Mouse (Mus musculus) layer of hippocampus, postnatal 14 days (tissue): ENCODE measurements around the gene Frmpd4. TPM values are rescaled to one million over a fixed set of nuclear protein-coding genes. Genes with fewer than 3 reads are reported as not detected.

ENCODE experiments used
- DNase-seq, 2 experiments: peaks; one replicate each; pipeline ENCODE4 v3.0.0; 2021 to 2022; ENCODE audit warnings: low spot score in 2 of 2, mixed read lengths in 1 of 2
- total RNA-seq, 2 experiments: library from RNA; stranded (reverse); gene quantifications; 2 replicates each; pipeline ENCODE4 v1.2.3; 2021

Gene Frmpd4
- total RNA-seq, 2 experiments from 2014 or later = 35.7 to 40.2 TPM

- no peak for DNase-seq
Observed at GRCm38 (mm10) chrX:167597639-167598217, 979.3 kb downstream of the Frmpd4 start.

DNA sequence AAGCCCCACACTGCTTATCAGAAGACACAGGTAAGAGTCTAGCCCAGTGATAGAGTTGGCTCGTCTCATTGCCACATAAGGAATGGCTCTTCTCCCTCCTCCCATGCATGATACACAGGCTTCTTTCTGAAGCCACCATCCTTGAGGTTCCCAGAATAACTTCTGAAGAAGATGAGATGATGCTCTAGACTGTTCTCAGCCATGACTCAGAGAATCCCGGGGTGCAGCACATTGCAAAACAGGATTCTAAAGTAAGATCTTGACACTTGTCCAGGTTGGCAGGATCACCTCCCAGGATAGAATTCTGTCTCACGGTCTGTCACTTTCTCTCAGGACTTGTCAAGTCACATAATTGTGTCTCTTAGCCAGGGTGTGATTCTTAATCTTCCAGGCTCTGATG is 1024.2 kb downstream of the Frmpd4 start:
- DNase-seq = no peak

DNA sequence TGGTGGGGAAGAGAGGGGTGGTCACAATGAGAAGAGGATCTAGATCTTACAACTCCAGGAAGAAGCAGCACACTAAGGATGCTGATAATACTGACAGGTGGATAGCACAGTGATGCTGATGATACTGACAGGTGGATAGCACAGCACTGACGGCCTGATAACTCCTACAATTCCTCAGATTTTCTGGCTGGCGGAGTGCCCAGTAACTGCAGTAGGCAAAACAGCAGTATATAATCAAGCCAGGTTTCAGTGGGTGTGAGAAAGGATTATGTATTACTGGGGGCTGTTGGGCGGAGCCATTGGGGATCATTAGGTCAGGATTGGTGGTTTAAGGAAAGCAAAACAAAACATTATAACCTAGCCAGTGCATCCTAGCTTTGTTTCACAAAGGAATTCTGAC is 1053.9 kb downstream of the Frmpd4 start:
- no peak for DNase-seq

DNA sequence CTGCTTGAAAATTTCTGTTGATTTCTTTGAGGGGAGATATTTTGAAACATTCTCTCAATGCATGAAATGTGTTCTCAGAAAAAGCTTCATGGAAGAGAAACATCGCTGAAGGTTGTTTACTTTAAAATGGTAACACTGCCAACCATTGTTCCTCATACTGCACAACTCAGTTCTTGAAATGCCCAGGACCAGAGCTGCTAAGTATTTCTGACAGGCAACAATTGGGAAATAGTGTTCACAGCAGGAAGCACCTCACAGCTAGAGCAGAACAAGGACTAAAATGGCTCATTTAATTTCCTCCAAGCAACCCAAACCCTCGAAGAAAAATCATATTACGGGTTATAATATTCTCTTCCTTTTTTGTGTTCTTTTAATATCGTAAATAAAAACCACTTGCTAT is 1054.5 kb downstream of the Frmpd4 start:
- DNase-seq = no peak

- DNase-seq = no peak
Observed at GRCm38 (mm10) chrX:167518440-167518839, 1058.6 kb downstream of the Frmpd4 start.

DNA sequence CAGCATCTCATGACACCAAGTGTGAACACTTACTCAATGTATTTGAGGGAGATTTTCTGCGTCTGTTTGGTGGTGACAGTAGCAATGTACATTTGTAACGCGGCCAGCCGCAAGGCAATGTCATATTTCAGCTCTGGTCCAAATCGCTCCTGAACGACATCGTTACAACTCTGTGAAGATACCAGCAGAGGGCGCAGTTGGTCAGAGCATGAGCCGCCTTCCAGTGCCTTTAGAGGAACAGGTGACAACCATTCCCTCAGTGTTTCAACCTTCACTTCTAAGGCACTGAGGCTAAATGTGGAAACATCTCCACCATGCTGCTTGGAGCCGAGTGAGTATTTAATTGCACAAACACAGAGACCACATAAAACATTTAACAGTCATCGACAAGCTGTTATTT is 1079.3 kb downstream of the Frmpd4 start:
- DNase-seq = peak; percentile 34 to 57

DNA sequence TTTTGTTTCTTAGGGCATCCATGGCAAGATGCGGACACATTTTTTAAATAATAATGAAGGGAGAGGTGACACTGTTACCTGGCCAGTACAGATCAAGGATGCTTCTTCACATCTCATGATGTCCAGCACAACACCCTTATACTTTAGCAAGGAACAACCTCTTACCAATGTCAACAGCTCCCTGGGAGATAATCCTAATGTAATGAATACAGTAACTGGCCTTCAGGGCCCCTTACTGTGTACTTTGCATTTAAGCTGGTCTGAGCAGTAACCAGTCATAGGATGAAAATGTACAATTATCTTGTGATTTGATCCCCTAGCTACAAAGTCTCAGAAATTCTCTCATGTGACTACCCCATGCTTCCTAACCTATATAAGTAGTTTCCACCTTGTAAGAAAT is 1084.8 kb downstream of the Frmpd4 start:
- DNase-seq = no peak

- no peak for DNase-seq
Observed at GRCm38 (mm10) chrX:167491589-167492207, 1085.3 kb downstream of the Frmpd4 start.

DNA sequence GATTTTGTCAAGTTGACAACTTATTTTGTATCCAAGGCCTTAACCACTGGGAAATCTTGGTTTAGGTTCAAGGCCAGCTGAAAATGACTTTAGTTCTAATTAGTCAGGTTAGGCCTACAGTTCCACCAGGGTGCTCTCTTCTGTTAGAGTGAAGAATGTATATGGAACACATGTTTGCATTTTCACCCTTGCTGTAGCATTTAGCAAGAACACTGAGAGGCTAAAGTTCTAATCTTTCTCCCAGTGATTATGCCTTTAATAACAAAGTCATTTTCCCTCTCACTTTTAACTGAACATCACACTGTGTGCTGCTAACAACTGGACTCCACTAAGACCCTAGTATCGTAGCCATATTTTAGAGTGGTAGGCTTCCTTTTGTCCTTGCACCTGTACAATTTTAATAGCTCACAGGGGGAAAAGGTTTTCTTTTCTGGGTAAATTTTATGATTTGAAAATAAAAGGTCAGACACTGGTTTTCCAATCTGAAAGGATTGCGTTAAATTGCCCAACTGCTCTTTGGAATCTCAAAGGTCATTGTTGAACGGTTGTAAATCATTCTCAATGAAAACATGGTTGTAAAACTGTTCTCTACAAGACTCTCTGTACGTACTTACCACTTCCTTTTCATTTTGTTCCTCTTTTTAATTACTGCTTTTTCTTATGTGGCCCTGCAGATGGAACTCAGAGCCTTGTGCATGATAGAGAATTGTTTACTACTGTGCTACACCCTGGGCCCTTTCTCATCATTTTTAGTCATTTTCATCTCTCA is 1093.4 kb downstream of the Frmpd4 start:
- no peak for DNase-seq

DNA sequence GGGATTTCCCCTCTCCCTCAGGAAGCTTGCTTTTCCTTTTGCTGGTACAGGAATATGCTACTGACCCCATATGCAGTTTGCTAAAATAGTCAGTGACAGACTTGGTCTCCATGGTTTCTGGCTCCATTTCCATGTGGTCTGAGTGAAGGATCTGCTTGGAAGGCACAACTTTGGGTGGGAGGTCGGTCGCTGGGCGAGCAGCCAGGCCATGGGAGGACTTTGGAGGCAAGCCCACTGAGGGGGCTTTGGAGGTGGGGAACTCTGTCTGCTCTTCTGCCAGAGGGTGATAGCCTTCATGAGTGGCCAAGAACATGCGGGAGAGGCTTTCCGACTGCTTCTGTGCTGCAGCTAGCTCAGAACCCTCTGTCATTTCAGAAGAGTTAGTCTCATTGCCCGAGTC is 1099.4 kb downstream of the Frmpd4 start:
- DNase-seq = no peak

GRCm38 (mm10) chrX:167434883-167435282 is 1142.1 kb downstream of the Frmpd4 start:
- DNase-seq = no peak

DNA sequence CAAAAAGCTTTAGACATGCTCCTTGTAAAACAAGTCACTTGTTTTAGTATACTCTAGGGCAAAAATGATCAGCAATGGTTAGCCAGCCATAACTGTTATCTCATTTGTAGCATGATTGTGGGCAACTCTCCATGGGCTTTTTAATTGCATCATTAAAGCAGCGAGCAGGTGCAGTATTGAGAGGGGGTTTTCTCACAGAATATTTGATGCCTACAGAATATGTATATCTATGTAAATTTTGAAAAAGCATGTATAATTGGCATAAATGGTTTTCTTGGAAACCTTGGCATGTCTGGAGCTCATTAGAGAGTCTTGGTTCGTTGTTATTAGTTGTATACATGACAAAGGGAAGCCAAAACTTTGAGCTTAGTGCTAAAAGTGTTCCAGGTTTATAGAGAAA is 1143.1 kb downstream of the Frmpd4 start:
- DNase-seq = no peak

Other genes with a start within 250 kb of the Frmpd4 start
- 10 to 100 TPM; 20.8 to 22.9 TPM for gene Msl3, start 96.7 kb upstream of the Frmpd4 start, total RNA-seq
- gene Arhgap6, start 217.9 kb upstream of the Frmpd4 start, total RNA-seq = 1 to 10 TPM; 1.8 to 1.9 TPM